Mouse (Mus musculus): ENCODE data around the gene Pou6f1.
"Not testable (repeated sequence)": the region's sequence is repeated elsewhere in the genome, so short reads cannot be mapped to it uniquely, and the experiment has no call there.

Gene Pou6f1

DNA sequence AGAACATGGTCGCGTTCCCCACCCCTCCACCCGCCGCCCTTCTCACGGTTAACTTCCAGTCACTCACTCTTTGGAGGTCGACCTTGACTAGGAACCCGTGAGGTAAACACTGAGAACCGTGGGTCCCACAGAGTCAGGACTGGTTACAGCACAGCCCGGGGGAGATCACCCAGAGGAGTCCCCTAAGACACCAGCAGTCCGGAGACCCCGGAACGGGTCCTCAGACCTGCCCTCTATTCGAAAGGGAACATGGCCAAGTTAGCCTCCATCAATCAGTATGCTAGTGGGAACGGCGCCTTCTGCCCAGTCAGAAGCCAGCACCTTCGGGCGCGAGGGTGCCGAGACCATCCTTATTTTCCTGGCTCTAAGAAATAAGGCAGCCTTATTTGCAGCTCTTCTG is 16.4 kb upstream of the Pou6f1 start:
- no peak for DNase-seq

DNA sequence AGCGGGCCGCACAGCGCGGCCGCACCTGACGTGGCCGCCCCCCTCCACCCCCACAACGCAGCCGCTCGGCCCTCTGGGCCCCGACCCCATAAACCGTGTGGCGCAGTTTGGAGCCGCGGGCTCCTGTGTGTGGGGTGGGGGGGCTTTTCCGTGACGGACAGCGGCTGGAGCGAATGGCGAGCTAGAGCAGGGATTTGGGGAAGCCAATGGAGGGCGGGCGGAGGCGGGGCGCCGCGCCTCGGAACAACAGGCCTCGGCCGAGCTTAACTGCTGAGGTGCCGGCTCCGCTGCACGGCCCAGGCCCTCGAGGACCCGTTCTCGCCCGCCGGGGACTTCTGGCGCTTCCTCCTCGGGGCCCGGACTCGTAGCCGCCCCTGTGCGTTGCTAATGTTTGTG is 16.0 kb upstream of the Pou6f1 start:
- peak; percentile 84 for DNase-seq

DNA sequence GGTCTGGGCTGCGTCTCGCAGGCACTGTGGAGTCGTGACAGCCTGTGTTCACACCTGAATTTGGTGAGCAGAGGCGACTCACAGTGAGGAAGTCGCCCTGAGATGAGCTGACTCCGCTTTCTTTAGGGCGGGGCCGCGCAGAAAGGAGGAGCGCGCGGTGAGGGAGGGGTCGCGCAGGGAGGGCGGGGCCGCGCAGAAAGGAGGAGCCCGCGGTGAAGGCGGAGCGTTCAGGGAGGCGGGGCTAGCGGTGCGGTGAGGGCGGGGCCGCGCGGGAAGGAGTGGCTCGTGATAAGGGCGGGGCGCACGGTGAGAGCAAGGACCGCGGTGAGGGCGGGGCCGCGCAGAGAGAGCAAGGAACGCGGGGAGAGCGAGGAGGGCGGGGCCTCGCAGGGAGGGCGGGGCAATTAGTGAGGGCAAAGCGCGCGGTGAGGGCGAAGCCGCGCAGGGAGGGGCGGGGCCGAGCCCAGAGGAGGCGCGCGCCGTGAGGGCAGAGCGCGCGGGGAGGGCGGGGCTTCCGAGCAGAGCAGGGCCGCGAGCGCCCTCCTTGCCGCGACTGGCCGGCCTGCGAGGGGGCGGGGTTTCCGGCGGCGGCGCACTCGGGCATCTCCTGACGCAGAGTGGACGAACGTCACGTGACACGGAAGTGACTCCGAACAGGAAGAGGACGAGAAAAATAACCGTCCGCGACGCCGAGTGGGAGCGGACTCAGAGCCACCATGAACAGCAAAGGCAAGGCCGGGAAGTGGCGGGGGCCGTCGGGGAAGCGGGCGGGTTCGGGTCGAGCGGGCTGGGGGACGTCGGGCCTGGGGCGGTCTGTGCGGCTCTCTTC is 15.4 kb upstream of the Pou6f1 start, which contains the start of gene Dazap2:
Dazap2 (plus strand) TSS at position 354 of the 829 bp plus-strand sequence.
- DNase-seq: peak; percentile 98

DNA sequence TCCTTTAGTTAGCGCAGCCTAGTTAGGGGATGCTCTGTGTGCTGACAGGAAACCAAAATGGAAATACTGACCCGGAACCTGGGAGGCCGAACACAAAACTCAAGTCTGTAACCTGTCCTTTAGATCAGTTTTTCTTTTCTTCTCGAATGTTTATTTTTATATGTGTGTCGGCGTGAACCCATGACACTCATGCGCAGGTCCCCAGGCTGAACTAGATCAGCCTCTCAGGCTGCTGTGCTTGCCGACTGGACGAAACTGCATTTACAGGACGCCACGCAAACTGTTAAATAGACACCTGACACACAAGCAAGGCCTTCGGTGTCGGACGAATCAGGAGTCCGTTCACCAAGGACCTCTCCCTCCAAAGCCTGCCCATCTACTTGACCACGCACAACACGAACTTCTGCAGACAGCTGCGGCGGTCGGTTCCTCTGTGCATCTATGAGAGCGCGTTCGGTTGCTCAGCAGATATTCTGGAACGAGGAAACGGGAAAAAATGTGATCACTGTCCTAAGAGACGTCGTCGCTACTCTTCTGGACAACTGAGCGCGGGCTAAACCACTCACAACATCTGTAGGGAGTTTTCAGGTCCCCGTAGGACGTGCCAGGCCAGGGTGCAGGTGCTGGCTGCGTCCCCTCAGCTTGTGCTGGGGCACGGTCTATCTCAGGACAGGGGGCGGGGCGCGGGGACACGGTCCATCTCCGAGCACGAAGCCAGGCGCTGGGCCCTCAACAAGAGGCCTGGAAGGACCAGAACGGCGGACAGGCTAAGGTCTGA is 14.6 kb upstream of the Pou6f1 start:
- no peak for DNase-seq

DNA sequence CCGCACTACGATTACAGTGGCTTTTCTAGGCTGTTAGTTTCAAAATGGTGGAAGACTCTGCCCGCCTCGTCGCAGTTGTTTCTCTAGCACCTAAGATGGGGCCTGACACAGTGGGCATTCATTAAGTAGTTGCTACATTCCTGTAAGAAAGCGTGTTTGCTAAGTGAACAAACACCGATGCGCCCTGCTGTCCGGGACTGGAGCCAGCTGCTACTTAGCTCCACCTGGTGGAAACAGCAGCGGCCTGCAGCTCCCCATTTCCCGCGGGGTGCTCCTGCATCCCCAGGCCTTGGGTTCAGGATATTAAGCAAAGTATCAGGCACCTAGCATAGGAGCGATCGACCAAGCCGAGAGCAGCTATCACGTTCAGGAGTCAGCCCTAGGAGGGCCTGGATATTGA is 13.8 kb upstream of the Pou6f1 start:
- DNase-seq: peak; percentile 72

DNA sequence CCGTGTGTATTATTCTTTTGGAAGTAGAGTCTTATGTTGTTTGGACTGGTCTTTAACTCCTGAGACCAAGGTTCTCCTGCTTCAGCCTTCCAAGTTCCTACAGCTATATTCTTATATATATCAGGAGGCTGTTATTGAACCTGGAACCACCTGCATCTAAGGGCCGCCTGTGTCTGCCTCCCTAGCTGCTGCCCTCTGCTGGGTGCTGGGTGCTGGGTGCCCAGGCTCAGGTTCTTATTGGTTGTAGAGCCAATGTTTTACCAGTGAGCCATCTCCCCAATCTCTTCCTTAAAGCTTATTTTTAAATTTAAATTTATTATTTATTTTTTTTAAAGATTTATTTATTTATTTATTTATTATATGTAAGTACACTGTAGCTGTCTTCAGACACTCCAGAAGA is 12.6 kb upstream of the Pou6f1 start:
- DNase-seq: no peak

DNA sequence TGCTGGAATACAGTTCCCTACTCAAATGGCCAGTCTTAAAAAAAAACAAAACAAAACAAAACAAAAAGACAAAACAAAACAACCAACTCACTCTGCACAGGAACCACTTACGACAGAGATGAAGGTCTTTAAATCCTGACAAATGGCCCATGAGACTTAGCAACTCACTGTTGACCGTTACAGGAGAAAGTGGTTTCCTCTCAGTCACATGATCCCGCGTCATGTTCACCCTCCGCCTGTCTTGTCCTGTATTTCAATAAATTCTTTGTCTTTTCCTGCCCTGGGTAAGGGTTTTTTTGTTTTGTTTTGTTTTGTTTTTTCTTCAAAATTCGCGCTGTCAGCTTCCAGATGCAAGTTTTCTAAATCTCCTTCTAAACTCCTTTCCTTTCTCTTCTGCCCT is 12.2 kb upstream of the Pou6f1 start:
- DNase-seq: no peak

DNA sequence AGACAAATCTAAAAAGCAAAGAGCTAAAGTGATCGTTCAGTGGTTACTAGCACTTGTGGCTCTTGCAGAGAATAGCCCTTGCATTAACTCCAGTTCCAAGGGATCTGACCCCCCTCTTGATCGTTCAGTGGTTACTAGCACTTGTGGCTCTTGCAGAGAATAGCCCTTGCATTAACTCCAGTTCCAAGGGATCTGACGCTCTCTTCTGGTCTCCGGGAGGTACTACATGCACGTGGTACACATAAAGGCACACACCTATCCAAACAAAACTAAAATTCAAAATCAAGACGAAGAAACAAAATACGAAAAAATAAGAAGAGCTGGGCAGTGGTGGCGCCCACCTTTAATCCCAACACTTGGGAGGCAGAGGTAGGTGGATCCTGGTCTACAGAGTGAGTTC is 6.9 kb upstream of the Pou6f1 start:
- not testable (repeated sequence) for DNase-seq

DNA sequence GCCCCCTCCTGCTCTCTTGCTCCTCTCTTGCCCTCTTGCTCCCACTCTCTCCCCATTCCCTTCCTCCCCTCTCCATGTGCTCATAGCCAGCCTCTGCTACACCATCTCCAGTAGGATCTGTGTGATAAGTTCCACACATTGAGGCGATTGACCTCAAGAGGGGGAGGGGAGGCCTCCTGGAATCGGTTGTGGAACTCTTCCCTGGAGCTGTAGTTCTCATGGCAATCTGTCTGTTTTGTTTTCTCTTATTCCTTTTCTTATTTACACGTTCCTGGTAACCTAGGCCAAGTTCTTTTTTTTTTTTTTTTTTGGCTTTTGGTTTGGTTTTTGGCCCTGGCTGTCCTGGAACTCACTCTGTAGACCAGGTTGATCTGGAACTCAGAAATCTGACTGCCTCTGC is 1.9 kb upstream of the Pou6f1 start:
- no peak for DNase-seq

DNA sequence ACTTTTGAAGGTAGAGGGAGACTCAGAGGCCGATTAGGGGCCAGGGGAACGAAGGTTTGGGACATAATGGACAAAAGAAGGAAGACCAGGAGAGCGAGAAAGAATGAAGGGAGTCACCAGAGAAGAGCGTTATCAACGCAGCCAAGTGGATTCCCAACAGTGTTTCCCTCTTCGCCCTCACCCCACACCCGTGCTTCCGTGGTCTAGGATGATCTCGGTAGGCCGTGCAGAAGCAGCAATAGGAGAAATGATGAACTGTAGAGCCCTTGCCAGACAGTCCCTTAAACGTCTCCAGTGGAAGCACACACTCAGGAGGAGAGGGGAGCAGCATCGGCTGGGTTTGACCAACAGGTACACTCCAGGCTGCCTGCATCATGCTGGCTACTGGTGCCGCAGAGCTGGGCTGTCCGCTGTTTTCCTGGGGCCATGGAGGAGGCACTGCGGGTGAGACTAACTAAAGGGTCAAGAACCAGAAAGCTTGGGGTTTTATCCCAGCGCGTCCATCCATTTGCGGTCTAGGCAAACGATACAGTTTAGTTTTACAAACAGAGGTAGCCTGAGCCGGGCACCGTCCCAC is 1.0 kb upstream of the Pou6f1 start:
- DNase-seq: no peak

DNA sequence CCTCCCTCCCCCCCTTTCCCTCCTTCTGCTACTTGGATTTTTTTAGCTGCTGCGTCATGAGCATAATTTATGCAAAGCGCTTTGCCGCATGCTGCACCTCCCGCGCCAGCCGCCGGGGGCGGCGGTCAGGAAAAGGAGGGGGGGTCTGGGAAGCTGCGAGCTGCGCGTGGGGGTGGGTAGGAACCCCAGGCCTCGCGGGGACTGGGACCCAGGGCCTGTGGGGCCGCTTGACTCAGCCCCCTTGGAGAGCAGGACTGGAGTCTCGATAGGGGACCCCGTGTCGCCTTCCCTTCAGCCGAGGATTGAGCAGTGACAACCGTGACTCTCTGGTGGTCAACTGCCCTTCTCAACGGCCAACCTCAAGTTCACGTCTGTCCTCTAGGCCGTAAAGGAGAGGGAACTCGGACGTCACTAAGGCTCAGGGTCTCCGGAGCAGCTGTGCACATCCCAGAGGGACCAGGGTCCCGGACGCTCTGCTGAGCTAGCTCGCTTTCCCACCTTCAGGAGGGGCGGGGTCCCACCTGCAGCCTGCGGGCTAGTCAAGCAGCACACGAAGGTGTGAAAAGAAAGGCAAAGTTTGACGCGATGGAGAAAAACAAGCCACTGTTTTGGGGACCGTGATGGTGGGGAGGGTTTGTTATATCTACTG is 387 bp upstream of the Pou6f1 start:
- peak; percentile 81 for DNase-seq

DNA sequence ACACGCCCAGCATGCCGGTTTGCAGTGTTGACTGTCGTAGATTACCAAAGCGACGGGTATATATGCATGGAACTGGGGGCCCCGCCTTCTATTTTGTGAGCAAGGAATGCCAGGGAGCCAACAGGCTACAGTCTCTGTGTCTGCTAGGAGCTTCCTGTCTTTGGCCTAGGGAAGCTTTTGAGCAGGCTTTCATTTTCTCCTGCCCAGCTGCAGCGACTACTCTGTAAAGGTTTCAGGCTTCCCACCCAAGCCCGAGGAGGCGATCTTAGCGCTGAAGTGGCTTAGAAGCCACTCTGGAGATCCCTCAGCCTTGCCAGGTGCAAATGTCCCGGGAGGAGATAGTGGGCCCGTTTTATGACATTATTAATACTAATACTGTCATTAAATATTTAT is 905 bp downstream of the Pou6f1 start:
- peak; percentile 48 for DNase-seq

DNA sequence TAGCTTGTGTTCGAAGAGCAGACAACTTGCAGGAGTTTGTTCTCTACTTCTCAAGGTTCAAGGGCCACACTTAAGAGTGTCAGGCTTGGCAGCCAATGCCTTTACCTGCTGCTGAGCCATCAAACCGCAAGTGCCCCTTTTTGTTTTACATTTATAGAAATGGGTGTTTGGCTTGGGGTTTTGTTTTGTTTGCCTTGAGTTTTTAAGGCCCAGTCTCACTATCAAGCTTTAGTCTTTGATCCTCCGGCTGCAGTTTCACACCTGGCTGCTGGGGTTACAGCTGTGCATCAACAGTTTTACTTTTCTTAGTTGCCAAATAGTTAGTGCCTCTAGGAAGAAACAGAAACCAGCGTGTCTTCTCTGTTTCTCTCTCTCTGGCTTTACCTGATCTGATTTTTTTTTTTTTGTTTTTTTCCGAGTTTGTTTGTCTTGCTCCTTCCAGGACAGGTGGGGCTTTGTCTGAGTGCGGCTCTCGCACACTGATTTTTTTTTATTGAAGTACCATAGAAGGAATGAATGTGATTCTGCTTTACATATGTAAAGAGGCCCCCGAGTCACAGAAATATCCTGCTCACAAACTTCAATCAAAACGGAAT is 1.4 kb downstream of the Pou6f1 start:
- DNase-seq: no peak

DNA sequence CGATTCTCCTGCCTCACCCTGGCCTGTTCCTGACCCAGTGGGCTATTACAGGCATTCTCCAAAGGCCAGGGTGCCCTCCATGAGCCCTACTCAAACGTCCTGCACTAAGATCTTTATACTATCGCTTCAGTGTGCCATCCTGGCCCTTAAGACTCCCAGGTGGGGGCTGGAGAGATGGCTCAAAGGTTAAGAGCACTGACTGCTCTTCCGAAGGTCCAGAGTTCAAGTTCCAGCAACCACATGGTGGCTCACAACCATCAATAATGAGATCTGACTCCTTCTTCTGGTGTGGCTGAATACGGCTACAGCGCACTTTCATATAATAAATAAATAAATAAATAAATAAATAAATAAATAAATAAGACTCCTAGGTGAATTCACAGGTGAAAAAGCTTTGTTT is 7.0 kb downstream of the Pou6f1 start:
- DNase-seq: no peak

DNA sequence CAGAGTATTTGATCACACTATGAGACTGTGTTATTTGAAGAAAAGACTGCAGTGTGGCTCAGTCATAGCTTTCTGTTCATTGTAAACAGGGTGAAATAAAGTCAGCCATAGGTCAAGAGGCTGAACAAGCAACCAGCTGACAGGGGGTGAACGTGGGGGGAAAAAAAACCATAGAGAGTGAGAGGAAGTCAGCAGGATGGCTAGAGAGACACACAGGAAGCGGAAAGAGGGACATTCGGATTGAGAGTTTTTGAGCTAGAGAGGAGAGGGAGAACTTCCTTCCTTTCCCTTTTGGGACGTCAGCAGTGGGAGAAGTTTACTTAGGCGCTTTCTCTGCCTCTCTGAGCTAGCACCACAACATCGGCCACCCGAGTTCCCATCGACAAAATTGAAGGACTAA is 9.3 kb downstream of the Pou6f1 start:
- no peak for DNase-seq

DNA sequence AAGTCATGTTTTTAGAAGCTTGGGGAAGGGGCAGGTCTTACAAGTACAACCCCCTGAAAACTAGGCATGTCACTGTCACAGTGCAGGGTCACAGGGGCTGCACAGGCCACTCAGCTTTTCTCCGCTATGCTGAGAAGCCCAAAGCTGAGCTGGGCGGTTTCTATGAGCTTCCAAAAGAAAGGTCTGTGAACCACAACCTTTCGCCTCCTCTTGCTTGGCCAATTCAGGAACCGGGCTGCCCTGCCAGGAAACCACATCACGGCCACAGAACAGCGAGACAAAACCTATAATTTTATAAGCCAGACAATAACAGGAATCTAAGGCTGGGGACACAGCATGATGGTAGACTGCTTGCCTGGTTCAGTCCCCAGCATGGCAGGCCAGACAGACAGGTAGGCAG is 11.5 kb downstream of the Pou6f1 start:
- DNase-seq: no peak

DNA sequence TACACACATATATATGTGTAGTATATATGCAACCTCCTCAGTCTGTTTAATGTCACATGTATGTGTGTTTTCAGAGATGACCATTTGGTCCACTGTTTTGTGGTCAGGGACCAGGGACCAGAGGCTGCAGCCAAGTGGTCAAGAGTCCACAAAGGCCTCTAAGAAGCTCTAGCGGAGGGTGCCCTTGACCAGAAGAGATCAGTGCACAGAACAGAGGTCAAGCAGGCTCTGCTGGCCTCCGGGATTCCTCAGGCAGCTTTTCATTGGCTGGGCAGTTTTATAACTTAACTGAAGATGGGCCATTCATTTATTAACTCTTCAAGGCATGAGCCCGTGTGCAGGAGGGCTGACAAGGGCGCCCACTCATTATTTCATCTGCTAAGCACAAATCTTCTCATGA is 12.6 kb downstream of the Pou6f1 start:
- DNase-seq: no peak

DNA sequence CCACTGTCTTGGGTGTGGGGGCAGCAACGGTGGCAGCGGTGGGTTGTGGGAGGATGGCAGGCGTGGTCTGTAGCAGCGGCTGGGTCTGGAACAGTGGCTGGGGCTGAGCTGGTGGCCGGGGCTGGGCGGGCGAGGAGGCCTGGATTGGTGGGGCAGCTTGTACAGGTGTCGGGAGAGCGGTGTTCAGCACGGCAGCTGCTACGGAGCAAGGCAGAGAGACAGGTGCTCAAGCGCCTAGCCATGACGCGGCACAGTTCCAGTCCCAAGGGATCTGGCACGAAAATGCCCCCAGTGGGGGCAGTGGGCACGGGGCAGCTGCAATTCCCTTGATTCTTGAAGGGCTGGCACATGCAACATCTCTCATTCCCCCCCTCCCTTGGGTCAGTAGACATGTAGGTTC is 13.9 kb downstream of the Pou6f1 start:
- no peak for DNase-seq

DNA sequence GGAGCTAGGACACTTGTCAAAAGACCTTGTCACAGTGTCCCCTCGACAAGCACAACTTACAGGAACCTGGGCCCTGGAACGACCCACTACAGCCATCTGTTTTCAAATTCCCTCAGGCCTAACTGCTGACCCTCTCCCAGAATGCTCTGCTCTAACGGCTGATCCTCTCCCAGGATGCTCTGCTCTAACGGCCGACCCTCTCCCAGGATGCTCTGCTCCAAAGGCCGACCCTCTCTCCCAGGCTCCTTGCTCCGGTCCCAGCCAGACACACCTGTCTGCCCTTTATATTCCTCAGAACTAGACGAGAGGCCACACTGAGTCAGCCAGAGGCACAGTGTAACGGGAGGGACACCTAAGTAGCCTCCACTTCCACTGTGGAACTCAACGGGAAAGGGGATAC is 19.7 kb downstream of the Pou6f1 start:
- no peak for DNase-seq

DNA sequence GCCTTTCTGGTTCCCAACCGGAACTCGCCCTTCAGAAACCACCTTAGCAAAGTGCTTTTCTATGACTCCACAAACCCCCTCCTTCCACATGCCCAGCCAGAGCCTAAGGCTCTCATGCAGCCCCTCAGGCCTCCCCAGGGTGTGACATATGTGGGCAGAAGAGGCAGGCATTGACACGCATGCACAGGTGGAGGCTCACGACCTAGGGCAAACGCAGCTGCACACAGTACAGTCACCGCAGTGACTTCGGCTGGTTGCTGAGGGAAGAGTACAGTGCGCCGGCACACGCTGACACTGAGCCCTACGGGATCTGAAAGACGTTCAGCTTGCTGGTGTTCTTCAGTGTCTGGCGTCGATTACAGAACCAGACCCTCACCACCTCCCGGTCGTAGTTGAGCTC is 21.8 kb downstream of the Pou6f1 start:
- no peak for DNase-seq

DNA sequence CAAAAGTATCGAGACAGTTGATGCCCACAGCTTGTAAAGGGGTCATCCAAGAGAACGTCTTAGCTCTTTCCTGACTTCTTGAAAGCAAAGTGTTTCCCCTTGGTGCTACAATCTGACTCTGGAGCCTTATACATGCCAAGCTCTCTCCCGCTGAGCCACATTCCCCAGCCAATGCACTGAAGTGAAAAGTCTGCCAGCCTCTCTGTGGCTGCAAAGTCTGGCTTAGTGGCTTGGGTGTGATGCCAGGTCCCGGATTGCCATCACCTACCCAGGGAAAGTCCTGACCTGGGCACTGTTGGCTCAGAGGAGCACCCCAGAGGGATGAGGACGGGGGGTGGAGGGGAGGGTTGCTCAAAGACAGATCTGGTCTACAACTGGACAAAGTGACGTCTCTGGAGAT is 23.0 kb downstream of the Pou6f1 start:
- no peak for DNase-seq

DNA sequence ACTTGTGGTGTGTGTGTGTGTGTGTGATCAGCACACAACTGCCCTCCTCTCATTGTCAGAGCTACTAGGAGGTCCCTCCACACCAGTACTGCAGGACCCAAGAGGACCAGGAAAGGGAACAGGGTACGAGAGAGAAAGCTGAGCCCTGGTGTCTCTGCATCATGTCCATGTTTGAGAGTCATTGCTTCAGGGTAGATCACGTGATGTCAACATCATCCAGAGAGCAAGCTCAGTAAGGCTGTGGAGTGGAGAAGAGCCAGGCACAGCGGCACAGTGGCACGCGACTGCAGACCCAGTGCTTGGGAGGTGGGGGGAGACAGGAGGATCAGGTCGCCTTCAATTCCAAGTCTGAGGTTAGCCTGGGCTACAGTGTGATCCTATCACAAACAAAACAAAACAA is 23.4 kb downstream of the Pou6f1 start:
- DNase-seq: no peak

DNA sequence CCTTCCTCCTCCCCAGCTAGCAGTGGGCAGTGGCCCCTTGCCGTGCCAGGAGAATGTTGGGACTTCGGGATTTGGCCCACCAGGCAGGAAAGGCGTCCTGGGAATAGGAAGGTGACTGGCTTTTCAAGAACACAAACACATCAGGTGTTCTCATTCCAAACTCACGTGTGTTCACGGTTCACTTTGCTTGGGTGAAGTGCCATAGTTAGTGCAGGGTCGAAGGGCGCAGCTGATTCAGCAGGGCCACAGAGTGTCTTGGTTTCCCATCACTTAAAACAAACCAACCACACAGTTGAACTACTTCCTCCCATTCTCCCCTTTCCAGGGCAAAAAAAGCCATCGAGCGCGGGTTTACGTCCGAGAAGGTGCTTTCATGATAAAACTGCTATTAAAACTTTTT is 24.4 kb downstream of the Pou6f1 start:
- no peak for DNase-seq

All from right cerebral cortex, adult 18-20 months (tissue).